Mouse (Mus musculus): ENCODE measurements around the gene Olfr869. TPM values are rescaled to one million over a fixed set of nuclear protein-coding genes. Genes with fewer than 3 reads are reported as not detected.

Olfr869 gene
- polyA plus RNA-seq (2014; fragmentation: Illumina TruSeq; extraction: RNeasy Lipid Tissue Mini Kit (QIAGEN cat#74804); ENCODE audit: low read depth, low replicate concordance) = not detected

DNA sequence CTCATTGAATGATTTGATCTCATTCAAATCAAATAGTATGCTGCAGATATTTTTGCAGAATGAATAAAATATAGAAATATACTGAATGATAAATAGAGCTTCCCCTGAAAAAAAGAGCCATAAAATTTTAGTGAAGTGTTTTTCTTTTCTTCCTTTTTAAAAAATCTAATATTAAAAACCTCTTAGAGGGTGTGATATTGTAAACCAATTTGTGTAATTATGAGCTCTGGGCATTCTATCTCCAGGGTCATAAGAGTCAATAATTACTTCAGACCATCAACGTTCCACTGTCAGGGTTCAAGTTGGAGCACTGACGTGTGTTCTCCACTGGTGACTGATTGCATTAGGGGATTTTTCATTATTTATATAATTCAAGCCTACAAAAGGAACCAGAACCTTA, at the start of gene Olfr869:
Olfr869 (plus strand) TSS at position 301 of the 400 bp plus-strand sequence.

DNA sequence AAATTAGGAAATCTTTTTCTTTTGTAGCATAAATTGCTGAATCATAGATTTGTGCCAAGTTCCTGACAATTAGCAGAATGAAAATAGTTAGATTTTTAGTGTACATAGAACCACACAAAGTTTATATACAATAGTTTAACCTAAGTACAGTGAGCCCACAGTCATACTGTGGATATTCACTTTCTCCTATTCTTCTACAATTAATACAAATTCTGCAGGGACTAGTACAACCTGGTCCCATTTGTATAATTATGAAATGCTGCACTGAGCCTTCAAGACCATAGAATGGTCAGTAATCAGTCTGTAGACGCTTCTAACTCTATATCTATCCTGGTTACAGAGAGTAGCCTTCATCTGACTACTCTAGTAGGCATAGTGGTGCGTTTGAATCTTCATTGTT, 30.5 kb upstream of the Olfr869 start, which contains the start of gene Olfr868:
Olfr868 (plus strand) TSS at position 301 of the 400 bp plus-strand sequence.

DNA sequence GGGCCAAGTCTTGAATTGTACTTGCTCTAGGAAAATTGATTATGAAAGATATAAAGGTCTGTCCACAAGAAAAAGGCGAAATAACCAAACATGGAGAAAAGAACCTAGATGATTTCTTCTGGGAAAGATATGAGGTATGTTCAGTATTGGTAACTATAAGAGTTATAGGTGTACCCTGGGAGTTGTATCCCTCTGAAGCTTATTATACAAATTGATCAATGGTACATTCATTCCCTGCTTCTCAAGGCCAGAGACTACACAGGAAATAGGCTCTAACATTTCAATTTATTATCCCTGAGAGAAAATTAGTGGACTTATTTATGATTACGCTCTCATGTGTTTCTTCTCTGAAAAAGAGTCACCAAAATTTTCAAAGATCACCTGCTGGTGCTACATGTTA, 45.1 kb downstream of the Olfr869 start, which contains the start of gene Olfr870:
Olfr870 (minus strand) TSS at position 101 of the 400 bp plus-strand sequence.

Other genes starting within 250 kb of the Olfr869 start
- gene Olfr862, start 241.0 kb upstream of the Olfr869 start, polyA plus RNA-seq (2014; fragmentation: Illumina TruSeq; extraction: RNeasy Lipid Tissue Mini Kit (QIAGEN cat#74804); ENCODE audit: low read depth, low replicate concordance) = not detected
- not detected for gene Olfr77, start 212.1 kb upstream of the Olfr869 start, polyA plus RNA-seq (2014; fragmentation: Illumina TruSeq; extraction: RNeasy Lipid Tissue Mini Kit (QIAGEN cat#74804); ENCODE audit: low read depth, low replicate concordance)
- not detected for gene Olfr866, start 101.0 kb upstream of the Olfr869 start, polyA plus RNA-seq (2014; fragmentation: Illumina TruSeq; extraction: RNeasy Lipid Tissue Mini Kit (QIAGEN cat#74804); ENCODE audit: low read depth, low replicate concordance)
- gene Olfr867, start 71.4 kb upstream of the Olfr869 start, polyA plus RNA-seq (2014; fragmentation: Illumina TruSeq; extraction: RNeasy Lipid Tissue Mini Kit (QIAGEN cat#74804); ENCODE audit: low read depth, low replicate concordance) = not detected
- not detected for gene Olfr868, start 30.4 kb upstream of the Olfr869 start, polyA plus RNA-seq (2014; fragmentation: Illumina TruSeq; extraction: RNeasy Lipid Tissue Mini Kit (QIAGEN cat#74804); ENCODE audit: low read depth, low replicate concordance)
- gene Olfr870, start 45.0 kb downstream of the Olfr869 start, polyA plus RNA-seq (2014; fragmentation: Illumina TruSeq; extraction: RNeasy Lipid Tissue Mini Kit (QIAGEN cat#74804); ENCODE audit: low read depth, low replicate concordance) = not detected
- gene Olfr871, start 83.2 kb downstream of the Olfr869 start, polyA plus RNA-seq (2014; fragmentation: Illumina TruSeq; extraction: RNeasy Lipid Tissue Mini Kit (QIAGEN cat#74804); ENCODE audit: low read depth, low replicate concordance) = not detected
- gene Olfr872, start 108.1 kb downstream of the Olfr869 start, polyA plus RNA-seq (2014; fragmentation: Illumina TruSeq; extraction: RNeasy Lipid Tissue Mini Kit (QIAGEN cat#74804); ENCODE audit: low read depth, low replicate concordance) = not detected
- not detected for gene Olfr39, start 153.3 kb downstream of the Olfr869 start, polyA plus RNA-seq (2014; fragmentation: Illumina TruSeq; extraction: RNeasy Lipid Tissue Mini Kit (QIAGEN cat#74804); ENCODE audit: low read depth, low replicate concordance)
- gene Olfr873, start 169.5 kb downstream of the Olfr869 start, polyA plus RNA-seq (2014; fragmentation: Illumina TruSeq; extraction: RNeasy Lipid Tissue Mini Kit (QIAGEN cat#74804); ENCODE audit: low read depth, low replicate concordance) = not detected
- not detected for gene Olfr18, start 207.1 kb downstream of the Olfr869 start, polyA plus RNA-seq (2014; fragmentation: Illumina TruSeq; extraction: RNeasy Lipid Tissue Mini Kit (QIAGEN cat#74804); ENCODE audit: low read depth, low replicate concordance)

Measured in sigmoid colon, adult 10 weeks (tissue).